Mouse (Mus musculus) embryo, embryonic 9.5 days (tissue): Measurements from ENCODE around the gene Inhbe.
"Not testable (repeated sequence)": the region's sequence is repeated elsewhere in the genome, so short reads cannot be mapped to it uniquely, and the experiment has no call there.

Source experiments
- DNase-seq: peaks from one replicate; pipeline ENCODE4 v3.0.0-alpha.2; 2017; ENCODE audit errors: extremely low spot score

The Inhbe gene

DNA sequence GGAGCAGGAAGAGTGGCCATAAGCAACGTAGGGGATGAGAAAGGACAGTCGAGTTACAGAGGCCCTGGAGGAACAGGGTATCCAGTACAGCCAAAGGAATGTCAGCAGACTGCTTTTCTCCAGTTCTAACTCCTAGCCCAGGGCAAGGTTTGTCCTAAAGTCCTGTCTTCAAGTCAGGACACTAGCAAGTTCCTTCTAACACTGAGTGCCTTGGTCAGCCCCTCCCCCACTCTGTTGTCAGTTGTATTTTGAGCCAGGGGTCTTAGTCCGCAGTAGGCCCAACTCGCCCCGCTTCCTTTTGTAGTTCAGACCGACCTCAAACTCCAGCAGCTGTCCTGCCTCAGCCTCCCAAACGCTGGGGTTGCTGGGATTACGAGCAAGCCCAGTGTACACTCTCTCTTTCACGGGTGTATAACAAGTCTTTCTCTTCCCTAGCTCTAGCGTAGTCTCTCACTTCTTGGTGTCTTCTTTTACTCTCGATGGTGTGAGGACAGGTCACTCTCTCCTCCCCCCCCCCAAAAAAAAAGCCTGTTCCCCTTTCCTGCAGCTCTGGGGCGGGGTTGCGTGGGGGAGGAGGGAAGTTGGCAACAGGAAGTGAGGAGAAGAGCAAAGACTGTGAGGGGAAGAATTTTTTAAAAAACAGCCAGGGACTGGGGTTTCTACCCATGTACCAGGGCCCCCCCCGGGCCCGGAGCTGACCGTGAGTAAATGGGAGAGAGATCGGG is 30.9 kb downstream of the Inhbe start:
- DNase-seq: no peak

DNA sequence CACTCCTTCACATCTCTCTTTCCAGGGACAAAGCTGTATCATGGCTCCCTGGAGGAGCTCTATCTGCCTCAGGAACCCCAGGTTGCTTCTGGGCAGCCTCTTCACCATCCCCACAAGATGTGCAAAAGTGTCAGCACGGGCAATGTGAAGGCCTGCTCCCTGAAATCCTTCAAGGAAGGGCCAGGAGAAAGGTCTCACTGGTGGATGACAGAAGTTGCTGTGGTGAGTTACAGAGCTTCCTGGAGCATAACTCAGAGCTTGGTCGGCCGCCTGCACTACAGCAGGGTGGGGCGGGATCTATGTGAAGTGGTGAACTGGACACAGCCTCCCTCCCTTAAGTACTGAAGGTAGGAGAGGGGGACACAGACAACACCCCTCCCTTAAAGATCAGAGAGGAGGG is 31.5 kb downstream of the Inhbe start:
- DNase-seq: no peak

DNA sequence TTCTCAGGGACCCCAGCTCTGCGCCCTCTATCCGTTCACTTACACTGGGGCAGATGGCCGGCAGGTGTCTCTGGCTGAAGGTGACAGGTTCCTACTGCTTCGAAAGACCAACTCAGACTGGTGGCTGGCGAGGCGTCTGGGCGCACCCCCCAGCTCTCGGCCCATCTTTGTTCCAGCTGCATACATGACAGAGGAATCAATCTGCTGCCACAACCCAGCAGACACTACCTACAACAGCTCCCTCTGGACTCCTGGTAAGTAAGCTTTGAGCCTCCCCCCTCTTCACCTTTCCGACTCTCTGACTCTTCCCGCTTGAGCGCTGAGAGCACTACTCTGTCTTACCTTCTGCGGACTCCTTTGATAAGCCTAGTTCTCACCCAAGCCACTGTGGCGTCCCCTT is 32.0 kb downstream of the Inhbe start:
- DNase-seq: no peak

DNA sequence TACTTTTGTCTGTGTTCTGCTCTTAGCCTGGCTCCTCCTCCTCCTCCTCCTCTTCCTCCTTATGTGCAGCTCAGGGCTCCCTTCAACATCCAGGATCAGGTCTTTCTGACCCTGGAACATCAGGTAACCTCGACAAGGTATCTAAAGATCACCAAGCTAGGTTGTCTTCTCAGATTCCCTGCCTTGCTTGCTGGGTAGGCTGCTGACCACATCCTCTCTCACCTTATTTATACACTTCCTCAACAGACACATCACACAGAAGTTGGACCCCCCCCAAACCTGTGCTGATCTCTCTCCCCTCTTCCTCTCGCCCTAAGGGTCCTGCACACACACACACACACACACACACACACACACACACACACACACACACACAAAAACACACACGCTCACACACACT is 32.6 kb downstream of the Inhbe start, which contains the start of gene Arhgap9:
Gene Arhgap9, plus strand, starts transcription at position 344 of the 400 bp plus-strand sequence.
- DNase-seq: no peak

DNA sequence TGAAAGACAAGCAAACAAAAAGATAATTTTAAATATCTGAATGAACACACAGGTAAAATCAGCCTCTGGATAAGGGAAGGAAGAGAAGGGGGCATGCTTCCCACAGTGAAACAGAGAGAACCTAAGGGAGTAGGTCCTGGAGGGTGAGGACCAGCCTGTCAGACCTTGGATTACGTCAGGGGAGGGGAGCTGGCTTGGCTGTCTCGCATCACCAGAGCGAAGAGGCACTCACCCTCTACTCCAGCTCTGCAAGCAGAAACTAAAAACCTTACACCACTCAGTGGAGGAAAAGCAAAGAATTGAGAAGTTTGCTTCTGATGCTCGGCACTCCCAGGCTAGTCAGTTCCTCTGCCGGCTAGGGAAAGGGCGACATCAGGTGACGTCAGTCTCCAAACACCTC is 34.2 kb downstream of the Inhbe start:
- no peak for DNase-seq

DNA sequence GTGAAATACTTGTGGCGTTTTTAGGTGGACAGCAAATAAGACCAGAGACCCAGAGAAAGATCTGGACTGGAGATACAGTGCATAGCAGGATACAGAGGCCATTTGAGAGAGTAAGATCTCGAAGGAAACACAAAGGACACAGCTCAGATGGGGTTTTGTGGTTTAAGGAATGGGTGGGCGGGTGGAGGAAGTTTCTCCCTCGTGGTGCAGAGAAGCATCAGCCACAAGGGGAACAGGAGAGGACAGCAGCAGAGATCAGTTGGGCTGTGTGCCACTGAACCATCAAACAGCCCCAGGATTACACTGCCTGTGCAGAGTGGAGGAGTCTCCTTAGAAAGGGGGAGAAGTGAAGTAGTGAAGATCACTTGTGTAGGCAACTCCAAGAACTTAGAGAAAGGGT is 36.2 kb downstream of the Inhbe start:
- DNase-seq: no peak

DNA sequence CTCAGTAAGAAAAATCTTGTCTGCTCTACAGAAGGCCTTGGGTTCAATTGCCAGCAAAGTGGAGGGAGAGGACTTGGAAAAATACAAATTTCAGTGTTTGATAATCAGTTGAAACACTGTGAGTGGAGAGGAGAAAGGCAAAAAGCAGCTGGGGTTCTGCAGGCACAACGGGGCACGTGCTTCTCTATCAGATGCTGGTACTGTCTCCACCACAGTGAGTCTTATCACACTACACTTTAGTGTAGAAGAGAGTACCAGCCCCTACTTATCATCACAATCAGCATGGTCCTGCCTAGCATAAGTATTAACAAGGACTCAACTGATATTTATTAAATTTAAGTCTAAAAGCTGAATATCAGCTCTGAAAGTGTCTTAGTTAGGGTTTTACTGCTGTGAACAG is 36.9 kb downstream of the Inhbe start:
- no peak for DNase-seq

DNA sequence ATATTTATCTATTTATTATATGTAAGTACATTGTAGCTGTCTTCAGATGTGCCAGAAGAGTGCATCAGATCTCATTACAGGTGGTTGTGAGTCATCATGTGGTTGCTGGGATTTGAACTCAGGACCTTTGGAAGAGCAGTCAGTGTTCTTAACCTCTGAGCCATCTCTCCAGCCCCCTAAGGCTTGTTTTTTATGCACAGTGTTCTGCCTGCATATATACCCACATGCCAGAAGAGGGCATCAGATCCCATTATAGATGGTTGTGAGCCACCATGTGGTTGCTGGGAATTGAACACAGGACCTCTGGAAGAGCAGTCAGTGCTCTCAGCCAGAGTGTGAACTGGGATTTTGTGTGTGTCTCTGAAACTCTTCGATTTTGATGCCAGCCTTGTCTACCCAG is 39.3 kb downstream of the Inhbe start:
- DNase-seq: not testable (repeated sequence)

DNA sequence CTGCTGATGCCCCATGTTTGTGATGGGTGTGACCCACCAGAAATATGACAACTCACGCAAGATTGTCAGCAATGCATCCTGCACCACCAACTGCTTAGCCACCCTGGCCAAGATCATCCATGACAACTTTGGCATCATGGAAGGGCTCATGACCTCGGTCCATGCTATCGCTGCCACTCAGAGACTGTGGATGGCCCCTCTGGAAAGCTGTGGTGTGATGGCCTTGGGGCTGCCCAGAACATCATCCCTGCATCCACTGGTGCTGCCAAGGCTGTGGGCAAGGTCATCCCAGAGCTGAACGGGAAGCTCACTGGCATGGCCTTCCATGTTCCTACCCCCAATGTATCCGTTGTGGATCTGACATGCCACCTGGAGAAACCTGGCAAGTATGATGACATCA is 40.7 kb downstream of the Inhbe start:
- DNase-seq: not testable (repeated sequence)

DNA sequence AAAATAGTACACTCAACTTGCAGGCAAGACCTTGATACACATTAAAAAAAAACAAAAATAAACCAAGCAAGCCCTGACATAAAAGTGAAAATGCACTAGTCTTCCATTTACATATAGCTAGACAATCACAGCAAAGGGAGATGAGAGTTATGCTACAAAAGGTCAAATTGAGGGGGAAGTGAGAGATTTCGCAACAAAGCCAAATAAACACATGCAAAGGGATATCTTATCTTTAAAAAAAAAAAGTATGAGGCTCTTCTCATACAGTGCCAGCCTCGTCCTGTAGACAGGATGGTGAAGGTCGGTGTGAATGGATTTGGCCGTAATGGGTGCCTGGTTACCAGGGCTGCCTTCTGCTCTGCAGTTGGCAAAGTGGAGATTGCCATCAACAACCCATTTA is 41.4 kb downstream of the Inhbe start:
- no peak for DNase-seq

DNA sequence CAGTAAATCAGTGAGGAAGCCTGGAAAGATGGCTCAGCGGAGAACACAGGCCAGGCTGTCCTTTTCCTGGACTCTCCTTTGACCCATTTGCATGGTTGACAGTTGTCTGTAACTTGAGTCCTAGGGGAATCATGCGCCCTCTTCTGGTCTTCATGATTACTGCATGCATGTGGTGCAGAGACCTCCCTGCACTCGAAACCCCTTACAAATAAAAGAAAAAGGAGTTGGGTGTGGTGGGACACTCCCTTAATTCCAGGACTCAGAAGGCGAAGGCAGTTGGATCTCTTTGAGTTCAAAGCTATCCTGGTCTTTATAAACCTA is 41.9 kb downstream of the Inhbe start:
- peak; percentile 89 for DNase-seq

DNA sequence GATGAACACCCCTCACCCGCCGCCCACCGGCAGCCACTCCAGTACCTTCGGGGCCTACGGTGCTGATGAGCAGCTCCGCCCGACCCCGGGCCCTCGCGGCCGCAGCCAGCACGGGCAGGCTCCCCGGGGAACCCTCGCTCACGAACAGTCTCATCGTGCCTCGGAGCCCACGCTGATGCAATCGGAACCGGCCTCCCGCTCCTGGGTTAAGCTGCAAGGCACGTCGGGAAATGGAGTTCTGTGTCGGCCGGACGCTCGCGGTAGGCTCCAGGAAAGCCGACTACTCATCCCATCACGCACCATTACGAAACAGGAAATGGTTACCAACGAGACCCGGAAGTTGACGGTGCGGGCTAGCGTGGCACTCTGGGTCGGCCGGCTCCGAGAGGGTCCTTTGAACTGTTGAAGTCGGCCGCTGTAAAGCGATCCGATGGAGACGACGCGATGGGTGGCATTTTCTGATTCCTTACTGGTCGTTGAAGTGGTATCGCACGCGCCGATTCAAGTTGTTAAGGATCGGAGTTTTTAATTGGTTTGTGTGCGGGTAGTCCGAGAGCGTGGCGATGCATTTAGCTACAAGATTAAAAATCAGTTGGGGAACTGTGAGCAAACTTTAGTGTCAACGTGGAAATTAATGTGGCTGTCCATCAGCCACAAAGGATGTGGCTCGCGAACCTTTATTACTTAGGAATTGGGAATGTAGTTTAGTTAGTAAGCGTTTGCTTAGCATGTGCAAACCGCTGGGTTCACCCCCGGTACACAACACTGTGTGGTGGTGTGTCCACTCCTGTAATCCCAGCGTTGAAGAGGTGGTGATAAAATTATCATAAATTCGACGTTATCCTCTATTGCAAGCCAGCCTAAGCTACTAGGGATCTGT is 42.5 kb downstream of the Inhbe start, which contains the start of gene Mars:
Gene Mars, minus strand, starts transcription at position 311 of the 880 bp plus-strand sequence.
- DNase-seq: peak; percentile 94

DNA sequence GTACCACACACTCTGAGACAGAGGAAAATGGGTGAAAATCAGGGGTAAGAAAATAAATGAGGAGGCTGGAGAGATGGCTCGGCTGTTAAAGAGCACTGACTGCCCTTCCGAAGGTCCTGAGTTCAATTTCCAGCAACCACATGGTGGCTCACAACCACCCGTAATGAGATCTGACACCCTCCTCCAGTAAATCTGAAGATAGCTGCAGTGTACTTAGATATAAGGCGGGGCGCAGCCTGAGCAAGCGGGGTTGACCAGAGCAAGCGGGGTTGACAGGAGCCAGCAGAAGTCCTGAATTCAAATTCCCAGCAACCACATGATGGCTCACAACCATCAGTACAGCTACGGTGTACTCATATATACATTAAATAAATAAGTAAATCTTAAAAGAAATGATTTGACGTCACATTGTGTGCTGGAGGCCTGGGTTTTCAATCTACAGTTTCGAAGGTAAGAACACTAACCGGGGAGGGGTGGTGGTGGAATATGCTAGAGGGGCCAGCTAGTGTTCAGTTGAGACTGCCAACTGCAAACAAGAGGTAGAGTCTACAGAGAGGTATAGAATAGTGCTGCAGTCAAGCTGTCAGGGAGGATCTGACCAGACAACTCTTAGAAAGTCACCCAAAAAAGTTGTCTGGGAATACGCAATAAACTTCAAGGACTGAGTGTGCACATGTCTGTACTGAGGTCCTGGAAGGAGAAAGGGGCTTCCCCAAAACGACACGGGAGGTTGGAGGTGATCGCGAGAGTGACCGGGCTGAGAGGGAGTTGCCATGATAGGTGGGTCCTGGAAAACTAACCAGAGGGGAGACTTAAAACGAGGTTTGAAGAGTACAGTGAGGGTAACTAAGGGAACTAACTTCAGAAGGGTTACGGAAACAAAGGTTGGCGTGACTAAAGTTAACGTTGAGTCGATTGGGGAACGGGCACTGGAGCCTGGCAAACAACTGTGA is 43.4 kb downstream of the Inhbe start:
- DNase-seq: peak; percentile 66

DNA sequence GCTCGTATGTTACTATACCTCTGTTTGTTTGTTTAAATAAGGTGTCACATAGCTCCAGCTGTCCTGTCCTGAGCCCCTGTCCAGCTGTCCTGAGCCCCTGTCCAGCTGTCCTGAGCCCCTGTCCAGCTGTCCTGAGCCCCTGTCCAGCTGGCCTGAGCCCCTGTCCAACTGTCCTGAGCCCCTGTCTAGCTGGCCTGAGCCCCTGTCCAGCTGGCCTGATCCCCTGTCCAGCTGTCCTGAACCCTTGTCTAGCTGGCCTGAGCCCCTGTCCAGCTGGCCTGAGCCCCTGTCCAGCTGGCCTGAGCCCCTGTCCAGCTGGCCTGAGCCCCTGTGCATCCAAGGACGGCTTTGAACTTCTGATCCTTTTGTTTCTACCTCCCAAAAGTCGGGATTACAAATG is 45.0 kb downstream of the Inhbe start:
- DNase-seq: not testable (repeated sequence)

DNA sequence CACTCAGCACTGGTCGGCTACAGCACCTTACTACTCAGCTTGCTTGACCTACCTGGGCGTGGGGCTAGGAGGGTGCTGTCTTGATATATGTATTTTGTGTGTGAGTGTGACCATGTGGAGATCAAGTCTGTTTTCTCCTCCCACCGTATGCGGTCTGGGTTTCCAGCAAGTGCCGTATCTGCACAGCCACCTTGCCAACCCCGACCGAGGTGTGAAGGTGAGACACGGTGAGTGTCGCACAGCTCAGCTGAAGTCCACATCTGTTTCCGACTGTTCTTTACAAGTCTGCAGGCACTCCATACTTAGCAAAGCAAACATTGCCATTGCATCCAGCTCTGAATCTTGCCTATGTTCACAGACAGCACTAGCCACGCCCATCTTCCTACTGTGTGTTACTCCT is 51.1 kb downstream of the Inhbe start:
- no peak for DNase-seq

DNA sequence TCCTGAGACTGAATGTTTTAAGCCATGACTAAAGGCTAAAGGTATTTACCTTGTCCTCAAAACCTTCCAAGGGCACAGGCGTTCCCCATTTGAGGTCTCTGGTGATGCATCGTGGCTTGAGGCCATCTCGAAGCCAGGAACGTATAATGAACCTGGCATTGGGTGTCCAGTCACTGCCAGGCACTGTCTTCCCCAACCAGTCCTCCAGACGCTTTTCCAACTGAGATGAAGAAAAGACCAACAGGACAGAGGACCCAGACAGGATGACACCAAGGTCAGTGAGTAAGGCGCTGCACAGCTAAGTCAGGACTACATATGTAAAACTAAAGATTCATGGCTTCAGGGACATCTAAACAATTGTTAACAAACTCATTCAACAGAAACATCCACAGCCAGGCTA is 53.9 kb downstream of the Inhbe start:
- DNase-seq: no peak
